Mouse (Mus musculus): ENCODE measurements around the gene Gm9046.
"Not testable (repeated sequence)": the region's sequence is repeated elsewhere in the genome, so short reads cannot be mapped to it uniquely, and the experiment has no call there.

Gm9046 gene

DNA sequence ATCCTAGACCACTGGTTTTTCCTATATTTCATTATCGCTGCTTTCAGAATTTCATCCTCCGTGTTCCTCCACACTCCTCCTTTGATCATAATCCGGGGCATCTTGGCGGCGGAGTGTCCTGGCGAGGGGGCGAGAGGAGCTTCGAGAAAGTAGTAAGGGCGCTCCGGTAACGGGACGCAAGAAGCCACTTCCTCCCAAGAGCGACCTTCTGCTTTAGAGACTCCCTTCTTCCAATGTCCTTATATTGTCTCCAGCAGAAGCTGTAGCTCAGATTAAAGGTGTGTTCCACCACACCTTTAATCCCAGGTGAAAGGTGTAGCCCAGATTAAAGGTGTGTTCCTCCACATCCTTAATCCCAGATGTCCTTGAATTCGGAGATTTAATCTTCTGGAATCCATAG is at the start of gene Gm9046:
Gene Gm9046, minus strand, starts transcription at position 101 of the 400 bp plus-strand sequence.
- not testable (repeated sequence) for DNase-seq (ENCODE audit: low spot score)

DNA sequence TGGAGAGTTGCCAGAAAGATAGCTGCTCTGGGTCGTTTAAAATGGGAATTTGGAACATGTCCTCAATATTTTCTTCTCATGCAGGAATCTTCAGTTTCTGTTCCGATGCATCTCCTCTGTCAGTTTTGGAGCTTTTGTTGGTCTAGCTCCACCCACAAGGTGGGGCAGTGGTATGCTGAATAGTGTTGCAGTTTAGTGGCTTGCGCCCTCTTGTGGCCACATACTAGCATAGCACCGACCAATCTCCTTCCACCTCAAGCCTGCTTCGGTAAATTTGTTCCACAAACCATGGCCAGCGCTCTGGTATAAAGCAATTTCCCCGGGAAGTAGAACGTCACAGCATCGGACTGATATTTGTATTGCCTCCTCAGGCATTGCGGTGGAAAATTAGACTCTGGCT is 27.4 kb upstream of the Gm9046 start:
- DNase-seq (ENCODE audit: low spot score) = peak; percentile 76

DNA sequence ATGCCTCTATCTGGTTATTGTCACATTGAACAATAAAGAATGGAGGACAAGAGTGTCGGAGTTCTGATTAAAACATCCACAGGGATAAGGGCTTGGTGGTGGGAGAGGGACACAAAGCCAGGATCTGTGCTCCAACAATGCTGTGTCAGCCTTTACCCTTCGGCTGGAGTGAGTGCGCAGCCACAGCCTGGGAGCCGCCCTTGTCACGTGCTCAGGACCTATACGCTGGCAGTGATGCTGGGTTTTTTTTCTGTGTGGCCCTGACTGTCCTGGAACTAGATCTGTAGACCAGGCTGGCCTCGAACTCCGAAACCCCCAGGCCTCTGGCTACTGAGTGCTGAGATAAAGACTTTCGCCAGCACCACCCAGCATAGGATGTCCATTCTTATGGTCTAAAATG is 26.5 kb upstream of the Gm9046 start:
- no peak for DNase-seq (ENCODE audit: low spot score)

DNA sequence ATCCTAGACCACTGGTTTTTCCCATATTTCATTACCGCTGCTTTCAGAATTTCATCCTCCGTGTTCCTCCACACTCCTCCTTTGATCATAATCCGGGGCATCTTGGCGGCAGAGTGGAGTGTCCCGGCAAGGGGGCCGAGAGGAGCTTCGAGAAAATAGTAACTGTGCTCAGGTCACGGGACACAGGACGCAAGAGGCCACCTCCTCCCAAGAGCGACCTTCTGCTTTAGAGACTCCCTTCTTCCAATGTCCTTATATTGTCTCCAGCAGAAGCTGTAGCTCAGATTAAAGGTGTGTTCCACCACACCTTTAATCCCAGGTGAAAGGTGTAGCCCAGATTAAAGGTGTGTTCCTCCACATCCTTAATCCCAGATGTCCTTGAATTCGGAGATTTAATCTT is 10.9 kb upstream of the Gm9046 start, which contains the start of gene Gm9049:
Gene Gm9049, minus strand, starts transcription at position 101 of the 400 bp plus-strand sequence.
- not testable (repeated sequence) for DNase-seq (ENCODE audit: low spot score)

DNA sequence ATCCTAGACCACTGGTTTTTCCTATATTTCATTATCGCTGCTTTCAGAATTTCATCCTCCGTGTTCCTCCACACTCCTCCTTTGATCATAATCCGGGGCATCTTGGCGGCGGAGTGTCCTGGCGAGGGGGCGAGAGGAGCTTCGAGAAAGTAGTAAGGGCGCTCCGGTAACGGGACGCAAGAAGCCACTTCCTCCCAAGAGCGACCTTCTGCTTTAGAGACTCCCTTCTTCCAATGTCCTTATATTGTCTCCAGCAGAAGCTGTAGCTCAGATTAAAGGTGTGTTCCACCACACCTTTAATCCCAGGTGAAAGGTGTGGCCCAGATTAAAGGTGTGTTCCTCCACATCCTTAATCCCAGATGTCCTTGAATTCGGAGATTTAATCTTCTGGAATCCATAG is 5.5 kb upstream of the Gm9046 start, which contains the start of gene Gm9048:
Gene Gm9048, minus strand, starts transcription at position 101 of the 400 bp plus-strand sequence.
- DNase-seq (ENCODE audit: low spot score) = not testable (repeated sequence)

DNA sequence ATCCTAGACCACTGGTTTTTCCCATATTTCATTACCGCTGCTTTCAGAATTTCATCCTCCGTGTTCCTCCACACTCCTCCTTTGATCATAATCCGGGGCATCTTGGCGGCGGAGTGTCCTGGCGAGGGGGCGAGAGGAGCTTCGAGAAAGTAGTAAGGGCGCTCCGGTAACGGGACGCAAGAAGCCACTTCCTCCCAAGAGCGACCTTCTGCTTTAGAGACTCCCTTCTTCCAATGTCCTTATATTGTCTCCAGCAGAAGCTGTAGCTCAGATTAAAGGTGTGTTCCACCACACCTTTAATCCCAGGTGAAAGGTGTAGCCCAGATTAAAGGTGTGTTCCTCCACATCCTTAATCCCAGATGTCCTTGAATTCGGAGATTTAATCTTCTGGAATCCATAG is 5.3 kb downstream of the Gm9046 start, which contains the start of gene Gm9045:
Gene Gm9045, minus strand, starts transcription at position 101 of the 400 bp plus-strand sequence.
- not testable (repeated sequence) for DNase-seq (ENCODE audit: low spot score)

DNA sequence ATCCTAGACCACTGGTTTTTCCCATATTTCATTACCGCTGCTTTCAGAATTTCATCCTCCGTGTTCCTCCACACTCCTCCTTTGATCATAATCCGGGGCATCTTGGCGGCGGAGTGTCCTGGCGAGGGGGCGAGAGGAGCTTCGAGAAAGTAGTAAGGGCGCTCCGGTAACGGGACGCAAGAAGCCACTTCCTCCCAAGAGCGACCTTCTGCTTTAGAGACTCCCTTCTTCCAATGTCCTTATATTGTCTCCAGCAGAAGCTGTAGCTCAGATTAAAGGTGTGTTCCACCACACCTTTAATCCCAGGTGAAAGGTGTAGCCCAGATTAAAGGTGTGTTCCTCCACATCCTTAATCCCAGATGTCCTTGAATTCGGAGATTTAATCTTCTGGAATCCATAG is 10.7 kb downstream of the Gm9046 start, which contains the start of gene Gm9044:
Gene Gm9044, minus strand, starts transcription at position 101 of the 400 bp plus-strand sequence.
- not testable (repeated sequence) for DNase-seq (ENCODE audit: low spot score)

DNA sequence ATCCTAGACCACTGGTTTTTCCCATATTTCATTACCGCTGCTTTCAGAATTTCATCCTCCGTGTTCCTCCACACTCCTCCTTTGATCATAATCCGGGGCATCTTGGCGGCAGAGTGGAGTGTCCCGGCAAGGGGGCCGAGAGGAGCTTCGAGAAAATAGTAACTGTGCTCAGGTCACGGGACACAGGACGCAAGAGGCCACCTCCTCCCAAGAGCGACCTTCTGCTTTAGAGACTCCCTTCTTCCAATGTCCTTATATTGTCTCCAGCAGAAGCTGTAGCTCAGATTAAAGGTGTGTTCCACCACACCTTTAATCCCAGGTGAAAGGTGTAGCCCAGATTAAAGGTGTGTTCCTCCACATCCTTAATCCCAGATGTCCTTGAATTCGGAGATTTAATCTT is 16.2 kb downstream of the Gm9046 start, which contains the start of gene Gm9040:
Gene Gm9040, minus strand, starts transcription at position 101 of the 400 bp plus-strand sequence.
- not testable (repeated sequence) for DNase-seq (ENCODE audit: low spot score)

DNA sequence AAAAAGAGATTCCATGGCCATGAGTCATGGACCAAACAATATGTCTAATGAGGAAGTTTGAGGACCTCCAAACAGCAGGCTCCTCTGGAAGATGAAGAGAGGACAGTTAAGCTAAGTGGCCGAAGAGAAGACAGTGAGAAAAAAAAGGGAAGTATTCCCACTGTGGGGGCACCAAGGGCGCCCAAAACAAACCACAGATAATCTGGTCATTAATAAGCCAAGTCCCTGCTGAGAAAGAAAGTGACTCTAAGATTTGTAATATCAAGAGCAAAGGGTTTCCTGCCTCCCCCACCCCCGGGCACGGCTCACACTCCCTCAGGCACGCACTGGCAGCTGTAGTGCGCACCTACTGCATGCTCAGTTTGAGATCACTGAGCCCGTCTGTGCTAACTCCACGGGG is 24.0 kb downstream of the Gm9046 start:
- no peak for DNase-seq (ENCODE audit: low spot score)

DNA sequence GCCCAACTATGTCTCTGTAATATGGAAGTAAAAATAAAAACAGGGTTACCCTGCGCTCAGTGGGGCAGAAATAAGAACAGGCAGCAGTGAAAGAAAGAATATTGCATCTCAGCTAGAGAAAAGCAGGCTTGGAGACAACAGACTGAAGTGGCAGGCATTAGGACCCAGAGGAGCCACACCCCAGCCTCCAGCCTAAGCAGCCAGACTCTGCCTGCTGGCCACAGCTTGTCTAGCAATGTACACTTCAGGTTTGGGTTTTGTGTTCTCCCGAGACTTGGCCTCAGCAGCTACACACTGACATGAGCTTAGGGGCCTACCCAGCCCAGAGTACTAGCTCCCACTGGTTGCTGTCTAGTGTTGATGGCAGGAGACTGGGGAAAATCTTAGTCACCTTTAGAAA is 40.9 kb downstream of the Gm9046 start:
- not testable (repeated sequence) for DNase-seq (ENCODE audit: low spot score)

DNA sequence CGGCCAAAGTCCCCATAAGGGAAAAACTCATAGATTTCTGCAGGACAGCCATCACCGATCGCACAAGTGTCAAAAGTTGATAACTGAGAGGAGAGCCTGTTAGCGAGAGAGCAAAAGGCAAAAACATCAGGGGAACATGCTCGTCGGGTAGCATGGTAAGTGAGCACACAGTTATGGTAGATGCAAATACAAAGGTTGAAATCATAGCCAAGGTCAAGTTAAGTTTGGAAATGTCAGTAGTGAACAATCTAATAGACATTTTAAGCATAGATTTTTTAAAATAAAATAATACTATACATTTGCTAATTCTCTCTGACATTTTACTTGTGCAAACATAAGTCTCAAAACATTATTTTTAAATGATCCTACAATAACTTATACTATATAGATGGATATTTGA is 48.1 kb downstream of the Gm9046 start, which contains the start of gene Iltifb:
Gene Iltifb, minus strand, starts transcription at position 101 of the 400 bp plus-strand sequence.
- no peak for DNase-seq (ENCODE audit: low spot score)
